Mouse (Mus musculus): Measurements from ENCODE around the gene Gpm6a.

DNA sequence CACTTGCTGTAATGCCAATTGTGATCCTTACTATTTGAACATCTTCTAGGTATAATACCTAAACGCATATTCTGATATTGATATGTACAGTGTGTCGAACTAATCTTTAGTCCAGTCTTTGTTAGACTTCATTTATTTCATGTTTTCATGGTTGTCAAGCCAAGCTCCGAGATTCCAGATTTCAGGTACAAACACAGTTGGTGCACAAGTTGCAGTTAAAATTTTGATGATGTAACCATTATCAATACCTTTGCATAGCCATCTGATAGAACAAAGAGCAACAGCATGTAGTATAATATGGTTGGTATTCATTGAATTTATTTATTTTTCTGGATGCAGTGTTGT lies 785 bp downstream of the Gpm6a start:
- TF ChIP-seq NRF1 (IDR thresholded peaks at IDR 0.05; ENCODE audit: insufficient read depth, low read depth, low read length, poor library complexity, severe bottlenecking) (no peak), UBTF (IDR thresholded peaks at IDR 0.05; ENCODE audit: borderline replicate concordance, insufficient read depth, low read depth, low read length) (no peak), CTCF (IDR thresholded peaks at IDR 0.05 in 2 of 3, conservative IDR thresholded peaks at IDR 0.05 in 1 of 3; ENCODE audit: control insufficient read depth in 1 of 3, insufficient read depth in 1 of 3, low read depth in 2 of 3, low read length in 3 of 3, poor library complexity in 1 of 3, severe bottlenecking in 1 of 3) (no peak), POLR2A (IDR thresholded peaks at IDR 0.05; ENCODE audit: control insufficient read depth in 1 of 2, insufficient read depth in 1 of 2, low read depth in 1 of 2, low read length in 2 of 2, poor library complexity in 1 of 2) (no peak), MAFK (IDR thresholded peaks at IDR 0.05; ENCODE audit: borderline replicate concordance, low read depth, low read length) (no peak), JUND (IDR thresholded peaks at IDR 0.05; ENCODE audit: low read depth, low read length) (no peak), GATA1 (IDR thresholded peaks at IDR 0.05; ENCODE audit: low read depth, low read length) (no peak), POLR2AphosphoS5 (IDR thresholded peaks at IDR 0.05; ENCODE audit: borderline replicate concordance, low read depth, low read length) (no peak), ZC3H11A (IDR thresholded peaks at IDR 0.05; ENCODE audit: low read depth, low read length) (no peak)

Data from MEL (cell line).